Mouse (Mus musculus) heart, adult 9 months (tissue): Measurements from ENCODE around the gene Meis1.

Experiments
- DNase-seq, 2 experiments: peaks; one replicate each; pipeline ENCODE4 v3.0.0; 2022; ENCODE audit warnings: low spot score in 2 of 2

The Meis1 gene

GRCm38 (mm10) chr11:19018489-19019203, at the start of gene Meis1:
Gene Meis1 (minus strand): TSS chr11:19018985.
- DNase-seq = peak; percentile 95 to 96

- no peak for DNase-seq
Observed at GRCm38 (mm10) chr11:19067334-19067733, 48.5 kb upstream of the Meis1 start.

- no peak for DNase-seq
Observed at GRCm38 (mm10) chr11:19049276-19049675, 30.5 kb upstream of the Meis1 start.

GRCm38 (mm10) chr11:19036595-19037166, 17.9 kb upstream of the Meis1 start:
- no peak for DNase-seq

GRCm38 (mm10) chr11:19026581-19027561, 8.1 kb upstream of the Meis1 start:
- peak in 1 of 2 experiments; percentile 62 for DNase-seq

GRCm38 (mm10) chr11:19025976-19026520, 7.3 kb upstream of the Meis1 start:
- DNase-seq = no peak

- DNase-seq = peak in 1 of 2 experiments; percentile 69
Observed at GRCm38 (mm10) chr11:19024496-19025265, 5.9 kb upstream of the Meis1 start.

GRCm38 (mm10) chr11:19023356-19023755, 4.6 kb upstream of the Meis1 start:
- no peak for DNase-seq

GRCm38 (mm10) chr11:19022576-19022975, 3.8 kb upstream of the Meis1 start:
- DNase-seq = no peak

GRCm38 (mm10) chr11:19020951-19021710, 2.3 kb upstream of the Meis1 start:
- no peak for DNase-seq

GRCm38 (mm10) chr11:19020371-19020824, 1.6 kb upstream of the Meis1 start:
- DNase-seq = peak; percentile 96 to 99

- DNase-seq = peak in 1 of 2 experiments; percentile 65
Observed at GRCm38 (mm10) chr11:19019204-19020171, 703 bp upstream of the Meis1 start.

GRCm38 (mm10) chr11:19017719-19018413, 919 bp downstream of the Meis1 start:
- DNase-seq = no peak

- no peak for DNase-seq
Observed at GRCm38 (mm10) chr11:19017262-19017661, 1.5 kb downstream of the Meis1 start.

GRCm38 (mm10) chr11:19016481-19017220, 2.1 kb downstream of the Meis1 start:
- no peak for DNase-seq

- DNase-seq = no peak
Observed at GRCm38 (mm10) chr11:19015731-19016461, 2.9 kb downstream of the Meis1 start.

- no peak for DNase-seq
Observed at GRCm38 (mm10) chr11:19015381-19015730, 3.4 kb downstream of the Meis1 start.
